Mouse (Mus musculus) regulatory T cell (primary cell): ENCODE measurements around the gene 1700008O03Rik.

Source experiments
- in situ Hi-C: fragments of 300-600 bp; cut with MboI, MseI; formaldehyde crosslinking; loops from one replicate; pipeline ENCODE4 v1.15.1; 2025; ENCODE audit warnings: high pct_unique_total_duplicates

The 1700008O03Rik gene

DNA sequence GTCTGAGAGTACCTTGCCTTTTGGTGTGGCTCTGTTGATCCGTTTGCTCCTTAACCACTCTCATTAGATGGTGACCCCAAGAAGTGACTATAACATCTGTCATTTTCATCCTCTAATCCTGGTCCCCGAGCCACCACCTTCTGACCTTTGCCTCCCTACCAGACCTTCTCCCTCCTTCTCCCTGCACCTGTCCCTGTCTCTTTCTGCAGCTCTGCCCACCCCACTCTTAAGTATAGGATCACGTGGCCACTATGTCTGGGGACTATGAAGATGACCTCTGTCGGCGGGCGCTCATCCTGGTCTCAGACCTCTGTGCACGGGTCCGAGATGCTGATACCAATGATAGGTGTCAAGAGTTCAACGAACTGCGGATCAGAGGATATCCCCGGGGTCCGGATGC is at the start of gene 1700008O03Rik:
TSS of gene 1700008O03Rik (minus strand) at position 101 of the 400 bp plus-strand sequence.
- in situ Hi-C loops = no loop called here

- in situ Hi-C loops = loop anchor here (10.0 kb wide), 1 partner anchor 659 kb away; the partner anchor contains the start of gene Klk11
Measured at GRCm38 (mm10) chr7:44434089-44434488, 48.5 kb upstream of the 1700008O03Rik start.

DNA sequence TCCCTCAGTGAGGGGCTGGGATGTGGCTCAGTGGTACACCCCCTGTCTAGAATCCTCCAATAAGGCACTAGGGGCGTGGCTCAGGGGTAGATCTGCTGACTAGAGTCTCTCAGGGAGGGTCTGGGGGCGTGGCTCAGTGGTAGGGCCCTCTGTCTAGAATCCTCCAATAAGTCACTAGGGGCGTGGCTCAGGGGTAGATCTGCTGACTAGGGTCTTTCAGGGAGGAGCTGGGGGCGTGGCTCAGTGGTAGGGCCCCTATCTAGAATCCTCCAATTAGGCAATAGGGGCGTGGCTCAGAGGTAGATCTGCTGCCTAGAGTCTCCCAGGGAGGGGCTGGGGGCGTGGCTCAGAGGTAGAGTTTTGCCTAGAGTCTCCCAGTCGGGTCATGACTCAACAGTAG is 47.8 kb upstream of the 1700008O03Rik start:
- in situ Hi-C loops = loop anchor here (10.0 kb wide), 1 partner anchor 659 kb away; the partner anchor contains the start of gene Klk11

GRCm38 (mm10) chr7:44432550-44432949 is 46.9 kb upstream of the 1700008O03Rik start:
- in situ Hi-C loops = loop anchor here (10.0 kb wide), 1 partner anchor 658 kb away; the partner anchor contains the start of gene Klk11

DNA sequence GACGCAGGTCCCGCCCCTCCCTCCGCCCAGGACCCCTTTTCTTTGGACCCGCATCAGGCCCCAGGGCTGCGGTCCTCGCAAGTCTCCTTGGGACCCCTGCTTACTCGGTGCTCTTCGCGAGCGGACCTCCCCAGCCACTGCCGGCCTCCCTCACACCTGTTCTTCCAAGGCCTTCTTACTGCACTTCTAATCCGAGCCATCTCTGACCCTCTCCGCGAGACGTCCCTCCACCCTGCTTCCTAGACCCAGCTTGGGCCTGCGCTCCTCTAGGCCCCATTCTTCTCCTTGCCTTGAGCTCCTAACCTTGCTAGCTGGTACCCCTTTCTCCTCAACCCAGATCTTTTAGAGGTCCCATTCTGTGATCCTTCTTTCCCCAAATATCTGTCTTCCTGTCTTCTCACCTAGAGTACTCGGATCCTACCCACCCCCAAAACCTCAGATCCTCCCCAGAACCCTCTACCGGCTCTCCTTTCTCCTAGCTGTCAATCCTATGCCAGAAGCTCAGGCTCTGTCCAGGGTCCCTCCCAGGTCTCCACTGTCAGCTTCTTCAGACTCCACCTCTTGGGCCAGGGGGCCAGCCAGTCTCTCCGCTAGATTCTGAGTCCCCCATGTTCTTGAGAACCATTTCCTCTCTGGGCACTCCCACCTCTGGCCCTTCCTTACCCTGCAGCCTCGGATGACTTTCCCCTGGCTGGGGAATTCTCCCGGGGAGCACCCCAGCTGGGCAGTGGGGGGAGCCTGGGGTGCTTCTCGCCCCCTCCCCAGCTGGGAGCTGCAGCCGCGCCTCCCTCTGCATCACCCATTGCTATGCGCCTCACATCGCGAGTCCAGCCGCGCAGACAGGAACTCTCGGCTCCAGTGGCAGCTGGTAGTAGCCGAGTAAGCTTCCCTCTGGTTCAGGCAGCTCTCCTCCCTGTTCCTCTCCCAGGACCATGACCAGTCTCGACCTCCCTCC is 44.2 kb upstream of the 1700008O03Rik start:
- in situ Hi-C loops = loop anchor here (10.0 kb wide), 1 partner anchor 655 kb away; the partner anchor contains the start of gene Klk11

GRCm38 (mm10) chr7:44428968-44429521 is 43.4 kb upstream of the 1700008O03Rik start, which contains the start of gene Lrrc4b:
Gene Lrrc4b, plus strand, starts transcription at chr7:44429018.
- in situ Hi-C loops = no loop called here

- in situ Hi-C loops = no loop called here
Measured at GRCm38 (mm10) chr7:44428171-44428950, 42.7 kb upstream of the 1700008O03Rik start.

DNA sequence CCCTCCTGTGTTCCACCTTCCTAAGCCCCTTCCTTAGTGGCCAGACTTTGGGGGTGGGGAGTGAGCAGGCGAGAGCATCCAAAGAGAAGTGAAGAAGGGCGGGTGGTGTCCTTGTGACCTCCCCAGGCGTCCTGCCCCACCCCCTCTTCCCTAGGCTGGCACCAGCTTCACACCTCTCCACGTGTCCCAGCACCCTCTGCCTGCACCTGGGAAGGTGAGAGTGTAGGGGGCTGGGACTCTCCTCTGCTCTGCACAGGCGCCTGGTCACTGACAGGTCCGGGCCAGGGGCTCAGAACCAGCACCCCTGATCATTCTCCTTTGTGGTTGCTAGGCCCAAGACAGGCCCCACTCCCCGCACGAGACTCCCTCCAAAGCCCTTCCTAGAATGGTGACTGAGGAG is 42.0 kb upstream of the 1700008O03Rik start:
- in situ Hi-C loops = no loop called here

- in situ Hi-C loops = no loop called here
Measured at GRCm38 (mm10) chr7:44413307-44413706, 27.7 kb upstream of the 1700008O03Rik start.

GRCm38 (mm10) chr7:44411144-44411543 is 25.5 kb upstream of the 1700008O03Rik start:
- in situ Hi-C loops = no loop called here

DNA sequence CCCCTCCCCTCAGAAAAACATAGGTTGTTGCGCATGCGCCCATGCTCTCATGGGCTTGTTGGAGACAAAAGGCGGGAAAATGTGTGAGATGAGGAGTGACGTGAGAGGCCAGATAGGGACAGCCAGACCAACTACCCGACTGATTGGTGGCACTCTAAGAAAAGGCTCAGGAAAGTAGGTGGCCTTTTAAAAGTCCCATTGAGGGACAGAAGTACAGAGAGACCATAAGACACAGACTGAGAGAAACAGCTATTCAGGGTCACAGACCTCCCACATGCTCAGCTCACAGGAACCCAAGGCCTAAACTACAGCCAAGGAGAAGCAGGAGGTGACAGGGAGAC is 20.4 kb upstream of the 1700008O03Rik start:
- in situ Hi-C loops = no loop called here

GRCm38 (mm10) chr7:44405346-44406014 is 19.9 kb upstream of the 1700008O03Rik start:
- in situ Hi-C loops = no loop called here

DNA sequence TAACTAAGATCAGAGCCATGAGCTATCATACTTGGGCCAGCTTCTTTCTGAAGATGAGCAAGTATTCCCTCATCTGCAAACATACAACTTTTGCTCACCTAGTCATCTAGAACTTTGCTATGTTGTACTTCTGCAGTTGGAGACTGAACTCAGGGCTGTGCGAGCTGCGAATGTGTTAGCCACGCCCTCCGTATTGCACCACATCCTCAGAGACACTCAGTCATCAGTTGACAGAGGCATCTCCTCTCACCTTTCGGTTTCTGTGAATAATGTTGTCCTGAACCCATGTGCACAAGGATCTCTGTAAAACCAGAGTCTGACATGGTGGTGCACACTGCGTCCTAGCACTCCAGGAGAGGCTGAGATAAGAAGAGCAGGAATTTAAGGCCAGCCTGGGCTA is 16.1 kb upstream of the 1700008O03Rik start:
- in situ Hi-C loops = no loop called here

- in situ Hi-C loops = no loop called here
Measured at GRCm38 (mm10) chr7:44398570-44398969, 12.9 kb upstream of the 1700008O03Rik start.

GRCm38 (mm10) chr7:44393284-44393683 is 7.7 kb upstream of the 1700008O03Rik start:
- in situ Hi-C loops = no loop called here

DNA sequence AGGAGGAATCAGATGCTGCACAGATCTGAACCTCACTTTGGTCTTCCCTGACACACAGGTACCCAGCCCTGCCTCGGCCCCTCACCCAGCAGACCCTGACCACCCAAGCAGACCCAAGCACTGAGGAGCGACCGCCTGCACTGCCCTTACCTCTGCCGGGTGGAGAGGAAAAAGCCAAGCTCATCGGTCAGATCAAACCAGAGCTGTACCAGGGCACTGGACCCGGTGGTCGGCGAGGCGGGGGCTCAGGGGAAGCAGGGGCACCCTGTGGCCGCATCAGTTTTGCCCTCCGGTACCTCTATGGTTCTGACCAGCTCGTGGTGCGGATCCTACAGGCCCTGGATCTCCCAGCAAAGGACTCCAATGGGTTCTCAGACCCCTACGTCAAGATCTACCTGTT is 6.7 kb upstream of the 1700008O03Rik start:
- in situ Hi-C loops = no loop called here

DNA sequence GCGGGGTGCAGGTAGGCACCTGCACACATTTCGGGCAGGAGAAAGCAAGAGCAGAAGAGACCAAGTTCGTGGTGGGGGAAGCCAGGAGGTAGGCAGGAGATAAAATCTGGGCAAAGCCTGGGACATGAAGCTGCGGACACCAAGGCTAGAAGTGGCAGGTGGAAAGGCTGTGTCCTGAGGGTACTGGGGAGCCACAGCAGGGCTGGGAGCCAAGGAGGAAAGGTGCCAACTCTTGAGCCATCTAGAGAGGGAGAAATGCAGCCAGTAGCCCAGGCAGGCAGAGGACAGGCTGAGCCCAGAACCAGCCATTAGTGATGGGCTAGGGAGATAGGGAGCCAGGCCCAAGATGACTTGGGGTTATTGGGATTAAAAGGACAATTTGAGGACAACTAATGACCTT is 6.2 kb upstream of the 1700008O03Rik start:
- in situ Hi-C loops = no loop called here

DNA sequence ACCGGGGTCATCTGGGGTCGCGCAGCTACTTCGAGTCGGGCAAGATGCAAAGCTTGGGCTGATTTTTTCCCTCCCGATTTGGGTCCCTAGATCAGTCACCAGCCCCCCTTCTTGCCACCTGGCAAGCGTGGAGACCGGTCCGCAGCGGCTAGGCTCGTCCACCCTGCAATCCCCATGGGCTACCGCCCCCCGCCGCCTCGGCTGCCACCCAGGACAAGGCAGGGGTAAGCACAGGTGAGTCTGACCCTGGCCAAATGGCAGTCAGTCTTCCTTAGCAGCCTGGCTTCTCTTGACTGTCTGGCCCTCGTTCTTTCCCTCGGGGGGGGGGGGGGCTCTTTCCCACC is 932 bp downstream of the 1700008O03Rik start:
- in situ Hi-C loops = no loop called here

- in situ Hi-C loops = no loop called here
Measured at GRCm38 (mm10) chr7:44383980-44384715, 1.5 kb downstream of the 1700008O03Rik start, which contains the start of gene Syt3. Gene Syt3, plus strand, starts transcription at chr7:44384102.

- in situ Hi-C loops = no loop called here
Measured at GRCm38 (mm10) chr7:44382541-44382940, 3.1 kb downstream of the 1700008O03Rik start.

- in situ Hi-C loops = no loop called here
Measured at GRCm38 (mm10) chr7:44378290-44378689, 7.3 kb downstream of the 1700008O03Rik start.
